Mouse (Mus musculus) ES-Bruce4 (cell line): ENCODE results near the gene Dedd2. TPM values are rescaled to one million over a fixed set of nuclear protein-coding genes. Genes with fewer than 3 reads are reported as not detected.
"Not testable (repeated sequence)": the region's sequence is repeated elsewhere in the genome, so short reads cannot be mapped to it uniquely, and the experiment has no call there.

Experiments used
- H3K27ac ChIP-seq: 2 replicates; pipeline ENCODE4 v1.5.1; 2012; ENCODE audit warnings: low read length, inconsistent platforms; ENCODE audit not compliant: insufficient read depth
- H3K27me3 ChIP-seq: 2 replicates; pipeline ENCODE4 v1.6.1; 2012; ENCODE audit warnings: mild to moderate bottlenecking, low read length, inconsistent platforms; ENCODE audit not compliant: control insufficient read depth, poor library complexity, insufficient read depth, severe bottlenecking
- H3K36me3 ChIP-seq: 2 replicates; pipeline ENCODE4 v1.6.1; 2012; ENCODE audit warnings: inconsistent platforms, mild to moderate bottlenecking, low read length, moderate library complexity; ENCODE audit not compliant: control insufficient read depth, poor library complexity, insufficient read depth, severe bottlenecking
- H3K4me1 ChIP-seq: one replicate; pipeline ENCODE4 v1.8.1; 2011; ENCODE audit warnings: low read length; ENCODE audit not compliant: control insufficient read depth, insufficient read depth
- H3K4me3 ChIP-seq: 2 replicates; pipeline ENCODE4 v1.5.1; 2011; ENCODE audit warnings: low read depth, mild to moderate bottlenecking, low read length
- H3K9ac ChIP-seq: 2 replicates; pipeline ENCODE4 v1.6.1; 2012; ENCODE audit warnings: low read depth, mild to moderate bottlenecking, inconsistent platforms; ENCODE audit not compliant: poor library complexity, severe bottlenecking
- H3K9me3 ChIP-seq: replicated peaks from 2 replicates; pipeline ENCODE4 v1.6.1; 2012; ENCODE audit warnings: mild to moderate bottlenecking, low read length, inconsistent platforms; ENCODE audit not compliant: control insufficient read depth, poor library complexity, insufficient read depth, severe bottlenecking
- CTCF ChIP-seq: IDR thresholded peaks from one replicate; pipeline ENCODE4 v1.8.1; 2011; ENCODE audit warnings: low read depth, low read length
- EP300 ChIP-seq: IDR thresholded peaks from 2 replicates; pipeline ENCODE4 v1.6.1; 2011; ENCODE audit warnings: low read depth, low read length; ENCODE audit not compliant: insufficient read depth
- POLR2A ChIP-seq: IDR thresholded peaks from one replicate; pipeline ENCODE4 v1.8.1; 2011; ENCODE audit warnings: low read length; ENCODE audit not compliant: insufficient read depth
- polyA plus RNA-seq: library from polyadenylated mRNA; stranded (reverse); fragments of >200 nt; gene quantifications from 2 replicates; pipeline ENCODE4 v1.2.4, GENCODE M21; 2011; ENCODE audit warnings: low read depth; ENCODE audit not compliant: missing spikeins, insufficient read depth, insufficient read length

Dedd2 gene
- polyA plus RNA-seq, 1 experiment = 10.2 TPM

DNA sequence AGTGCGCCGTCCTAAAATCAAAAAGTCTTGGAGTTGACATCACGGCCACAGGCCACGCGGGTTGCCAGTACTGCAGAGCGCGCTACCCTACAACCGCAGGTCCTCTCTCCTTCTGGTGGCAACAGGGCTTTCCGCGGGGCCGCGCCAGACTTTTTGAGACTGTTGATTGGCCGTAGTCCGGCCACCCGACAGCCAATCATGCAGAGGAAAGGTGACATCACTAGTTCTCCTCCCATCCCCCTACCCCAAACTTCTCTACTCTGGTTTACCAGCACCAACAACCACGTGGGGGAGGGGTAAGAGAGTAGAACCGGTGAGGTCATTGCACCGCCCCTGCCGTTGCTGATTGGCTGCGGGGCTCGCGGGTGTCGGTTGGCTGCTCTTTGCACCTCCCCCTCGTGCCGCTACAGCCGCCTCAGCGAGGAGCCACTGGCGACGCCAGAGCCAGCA is 46.9 kb upstream of the Dedd2 start, which contains the start of gene Cic:
Gene Cic (plus strand): TSS at position 404 of the 450 bp plus-strand sequence.
- H3K9ac ChIP-seq = peak within 1 kb of the TSS; percentile 86
- H3K36me3 ChIP-seq = no peaks in the 10 kb centered on the region
- no peaks in the 10 kb centered on the region for H3K27me3 ChIP-seq
- peaks cover 4% of the 10 kb centered on the region for H3K4me1 ChIP-seq
- TF ChIP-seq EP300 = 0 out of 2 replicates have a peak, but pooled peaks have one; percentile 18
- TF ChIP-seq CTCF = no peak
- peak; percentile 97 for TF ChIP-seq POLR2A
- no peaks in the 10 kb centered on the region for H3K9me3 ChIP-seq
- H3K4me3 ChIP-seq = peak within 1 kb of the TSS; percentile 78
- H3K27ac ChIP-seq = peak within 1 kb of the TSS; percentile 70

DNA sequence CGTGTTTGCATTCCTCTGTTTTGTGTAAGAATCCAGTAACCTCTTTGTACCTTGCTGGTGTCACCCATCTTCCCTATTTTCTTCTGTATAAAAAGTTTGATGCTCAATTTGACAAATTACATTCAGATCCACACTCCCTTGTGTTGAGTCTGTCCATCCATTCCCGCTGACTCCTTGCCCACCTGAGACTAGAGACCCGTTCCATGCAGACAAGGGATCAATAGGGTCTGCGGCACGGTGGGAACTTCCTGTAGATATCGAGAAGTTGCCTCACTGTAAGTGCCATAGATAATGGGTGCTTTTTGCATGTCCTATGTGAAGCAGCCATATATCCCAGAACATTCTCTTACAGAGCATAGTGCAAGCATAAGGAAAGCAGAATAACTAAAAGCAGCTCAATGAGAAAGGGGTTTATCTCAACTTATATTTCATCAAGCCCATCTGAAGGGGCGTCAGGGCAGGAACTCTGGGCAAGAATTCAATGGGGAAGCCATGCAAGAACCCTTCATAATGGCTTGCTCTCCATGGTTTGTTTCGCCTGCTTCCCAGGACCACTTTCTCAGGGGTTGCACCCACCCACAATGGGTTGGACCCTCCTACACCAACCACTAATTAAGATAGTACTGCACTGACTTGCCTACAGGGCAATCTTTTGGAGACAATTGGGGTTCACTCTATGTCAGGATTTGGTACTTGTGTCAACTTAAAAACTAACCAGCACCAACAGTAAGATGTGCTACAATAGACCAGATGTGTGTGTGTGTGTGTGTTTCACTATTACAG is 46.0 kb upstream of the Dedd2 start:
- H3K4me3 ChIP-seq = no peak overlapping the region
- TF ChIP-seq POLR2A = no peak
- TF ChIP-seq CTCF = no peak
- peak overlapping the region; percentile 70; the same call in 1 of the 2 replicates for H3K27ac ChIP-seq
- no peaks in the 10 kb centered on the region for H3K9me3 ChIP-seq
- no peaks in the 10 kb centered on the region for H3K27me3 ChIP-seq
- H3K36me3 ChIP-seq = no peaks in the 10 kb centered on the region
- H3K4me1 ChIP-seq = peaks cover 5% of the 10 kb centered on the region
- H3K9ac ChIP-seq = peak overlapping the region; percentile 75

- not testable (repeated sequence) for H3K27me3 ChIP-seq, H3K4me3 ChIP-seq, H3K36me3 ChIP-seq, H3K27ac ChIP-seq, H3K4me1 ChIP-seq, H3K9me3 ChIP-seq, H3K9ac ChIP-seq
Measured at GRCm38 (mm10) chr7:25265743-25266142, 45.3 kb upstream of the Dedd2 start.

DNA sequence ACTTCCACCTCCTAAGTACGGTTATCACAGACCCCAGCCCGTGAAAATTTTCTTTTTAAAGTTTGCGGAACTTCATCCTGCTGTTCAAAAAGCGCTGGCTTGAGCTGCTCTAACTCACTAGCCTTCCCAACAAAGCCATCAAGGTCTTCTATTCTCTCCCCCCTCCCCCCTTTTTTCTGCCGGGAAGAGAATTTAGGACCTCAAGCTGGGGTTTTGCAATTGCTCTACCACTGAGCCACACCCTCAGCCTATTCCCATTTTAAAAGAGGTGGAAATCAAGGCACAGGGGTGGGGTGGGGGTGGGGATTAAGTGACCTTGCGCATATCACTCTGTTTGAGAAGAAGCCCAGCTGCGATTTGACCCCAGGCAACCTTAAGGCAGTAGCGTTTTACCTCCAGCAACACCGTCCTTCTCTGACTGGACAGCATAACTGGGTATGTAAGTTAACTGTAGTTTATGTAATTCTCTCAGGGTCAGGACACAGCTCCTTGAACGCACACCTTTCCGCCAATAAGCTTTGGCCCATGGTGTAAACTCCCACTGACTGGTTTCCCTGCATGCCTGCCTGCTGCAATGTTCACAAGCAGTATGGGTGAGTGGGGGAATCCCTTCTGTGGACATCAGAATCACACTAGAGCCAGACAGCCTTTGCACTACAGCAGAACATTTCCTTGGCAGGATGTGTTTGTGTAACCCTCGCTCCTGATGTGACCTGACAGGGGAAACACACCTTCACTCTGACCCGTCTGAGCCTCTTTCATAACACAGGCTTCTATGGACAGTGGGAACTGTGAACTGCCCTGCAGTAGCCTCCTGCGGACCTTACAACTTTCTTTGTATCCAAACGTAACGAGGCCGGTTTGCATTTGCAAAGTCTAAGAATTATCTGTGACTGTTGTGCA is 43.8 kb upstream of the Dedd2 start:
- Histone ChIP-seq H3K4me3 (peak overlapping the region; percentile 56), H3K27ac (peak overlapping the region; percentile 96), H3K4me1 (peaks cover 5% of the 10 kb centered on the region), H3K9me3 (no peaks in the 10 kb centered on the region), H3K9ac (peak overlapping the region; percentile 46), H3K27me3 (no peaks in the 10 kb centered on the region), H3K36me3 (no peaks in the 10 kb centered on the region)
- TF ChIP-seq EP300 (peak; percentile 96), CTCF (no peak)

- no peak for TF ChIP-seq EP300
- no peak for TF ChIP-seq POLR2A
- Histone ChIP-seq H3K9me3 (no peaks in the 10 kb centered on the region), H3K27ac (peak overlapping the region; percentile 79), H3K27me3 (no peaks in the 10 kb centered on the region), H3K4me3 (no peak overlapping the region), H3K36me3 (no peaks in the 10 kb centered on the region), H3K4me1 (peaks cover 5% of the 10 kb centered on the region), H3K9ac (no peak overlapping the region)
Measured at GRCm38 (mm10) chr7:25261896-25262295, 41.5 kb upstream of the Dedd2 start.

DNA sequence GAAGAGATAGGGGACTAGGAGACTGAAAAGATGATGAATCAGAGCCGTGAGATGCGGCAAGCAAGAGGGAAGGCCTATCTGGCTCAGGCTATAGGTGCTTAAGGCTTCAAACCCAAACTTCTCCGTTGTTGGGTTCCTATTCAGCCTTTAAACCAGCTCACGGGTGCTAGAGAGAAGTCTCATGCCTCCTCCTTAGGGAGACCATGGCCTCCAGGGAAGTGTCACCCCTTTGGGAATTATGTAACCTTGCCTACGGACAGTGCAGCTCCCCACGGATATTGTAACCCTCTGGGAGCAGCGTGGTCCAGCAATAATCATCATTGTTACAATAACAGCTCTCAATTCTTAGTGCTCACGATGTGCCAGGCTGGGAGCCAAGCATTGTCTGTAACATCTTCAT is 31.4 kb upstream of the Dedd2 start:
- H3K27ac ChIP-seq = peak overlapping the region; percentile 76
- peaks cover under 1% of the 10 kb centered on the region for H3K4me1 ChIP-seq
- H3K27me3 ChIP-seq = no peaks in the 10 kb centered on the region
- TF ChIP-seq CTCF (no peak), POLR2A (no peak), EP300 (no peak)
- peak overlapping the region; percentile 51 for H3K4me3 ChIP-seq
- peak overlapping the region; percentile 99 for H3K9ac ChIP-seq
- no peaks in the 10 kb centered on the region for H3K9me3 ChIP-seq
- no peaks in the 10 kb centered on the region for H3K36me3 ChIP-seq
